Comparison of ENCODE assay signal across 12 mouse cellular contexts in genomic region chr11:78346326-78347069, GRCm38 (mm10). TPM values are rescaled to one million over a fixed set of nuclear protein-coding genes. Genes with fewer than 3 reads are reported as not detected.
DNase-seq lines count a peak whose midpoint lies in the region; ATAC-seq and TF ChIP-seq lines count a peak whose summit lies in the region.
"Had no signal": no experiment of that assay in that cellular context is flagged by ENCODE, and none has a peak within 500 bp of the region (broad histone marks: within the 10 kb centered on the region; RNA-seq: fewer than 3 reads in every experiment).

No protein-coding gene starts in this region.

- ATAC-seq in lung, postnatal 0 days, result no peak
- no peak for ATAC-seq in midbrain, embryonic 13.5 days

- no peak overlapping the region for H3K4me2 ChIP-seq in lung, postnatal 0 days (replicated peaks; ENCODE audit: low read depth, low read length)
- 0 out of 2 replicates have a peak overlapping the region, but pooled peaks have one; percentile 9 for H3K4me2 ChIP-seq in midbrain, embryonic 13.5 days (replicated peaks)

- H3K27ac ChIP-seq in lung, postnatal 0 days (ENCODE audit: low read length), result peak overlapping the region; percentile 43; the same call in 1 of the 2 replicates
- peak overlapping the region; percentile 25; the same call in 1 of the 2 replicates for H3K27ac ChIP-seq in midbrain, embryonic 13.5 days

- H3K9me3 ChIP-seq in lung, postnatal 0 days (ENCODE audit: low read length), result no peaks in the 10 kb centered on the region
- no peaks in the 10 kb centered on the region for H3K9me3 ChIP-seq in midbrain, embryonic 13.5 days
- H3K9me3 ChIP-seq: forebrain, embryonic 10.5 days; G1E had no signal

- 68% methylated on average over 6 of the region's 6 CpGs for WGBS in lung, postnatal 0 days
- WGBS in midbrain, embryonic 13.5 days, result 67% methylated on average over 6 of the region's 6 CpGs

- no peak overlapping the region for H3K4me3 ChIP-seq in lung, postnatal 0 days (ENCODE audit: low read depth, low read length)
- no peak overlapping the region for H3K4me3 ChIP-seq in midbrain, embryonic 13.5 days (replicated peaks)
- H3K4me3 ChIP-seq: forebrain, embryonic 10.5 days; layer of hippocampus, adult 2 months had no signal

- peaks cover 22% of the 10 kb centered on the region for H3K4me1 ChIP-seq in lung, postnatal 0 days (ENCODE audit: insufficient read depth, low read depth, low read length)
- peaks cover 39% of the 10 kb centered on the region for H3K4me1 ChIP-seq in midbrain, embryonic 13.5 days (replicated peaks)

- no peaks in the 10 kb centered on the region for H3K27me3 ChIP-seq in lung, postnatal 0 days (replicated peaks; ENCODE audit: insufficient read depth, low read length)
- H3K27me3 ChIP-seq in midbrain, embryonic 13.5 days, result no peaks in the 10 kb centered on the region

- H3K9ac ChIP-seq in lung, postnatal 0 days (replicated peaks; ENCODE audit: low read depth), result no peak overlapping the region
- H3K9ac ChIP-seq in midbrain, embryonic 13.5 days (replicated peaks), result no peak overlapping the region

- TF ChIP-seq CTCF in lung, postnatal 0 days (IDR thresholded peaks at IDR 0.05), result no peak
- no peak for TF ChIP-seq CTCF in brain, embryonic 14.5 days (IDR thresholded peaks at IDR 0.05; ENCODE audit: borderline replicate concordance, extremely low read depth, insufficient read depth, insufficient read length)

- H3K36me3 ChIP-seq in lung, postnatal 0 days (ENCODE audit: insufficient read depth, low read length), result no peaks in the 10 kb centered on the region
- H3K36me3 ChIP-seq in midbrain, embryonic 13.5 days, result peaks cover 21% of the 10 kb centered on the region

- no peak for TF ChIP-seq EP300 in lung, postnatal 0 days (IDR thresholded peaks at IDR 0.05)

- TF ChIP-seq POLR2A in brain, embryonic 14.5 days (IDR thresholded peaks at IDR 0.05; ENCODE audit: borderline replicate concordance, extremely low read depth, insufficient read depth, insufficient read length, poor library complexity, severe bottlenecking), result no peak

- peak; percentile 26 for DNase-seq in cerebellum, adult 9-10 months
- DNase-seq in cerebellum, postnatal 10 days, result no peak
- DNase-seq in lung, postnatal 0 days (ENCODE audit: low spot score), result no peak
- DNase-seq in lung, adult 18-20 months, result no peak
- DNase-seq in brain, embryonic 14.5 days (ENCODE audit: low read depth), result peak; percentile 33
- DNase-seq in thymus, postnatal 14 days, result no peak
- no peak for DNase-seq in frontal cortex, postnatal 14 days (ENCODE audit: low spot score in 2 of 2)

RNA-seq across cellular contexts. Expression of gene Unc119, which starts 3.2 kb away (rescaled TPM):
- polyA plus RNA-seq in lung, postnatal 0 days (2015; fragmentation: Nextera tagmentation; extraction: Ambion mirVana), result 35.6 and 37.5 TPM in 2 replicates
- 137 and 174 TPM in 2 replicates for polyA plus RNA-seq in brain, embryonic 14.5 days (2012; rRNA removed)
- 69.1 and 75.4 TPM in 2 replicates for polyA plus RNA-seq in midbrain, embryonic 13.5 days (2015; fragmentation: Nextera tagmentation; extraction: Ambion mirVana)

RNA-seq across cellular contexts. Expression of gene Pigs, which starts 18.3 kb away (rescaled TPM):
- polyA plus RNA-seq in lung, postnatal 0 days (2015; fragmentation: Nextera tagmentation; extraction: Ambion mirVana), result 47.2 and 49.2 TPM in 2 replicates
- polyA plus RNA-seq in brain, embryonic 14.5 days (2012; rRNA removed), result 75.3 and 81.7 TPM in 2 replicates
- polyA plus RNA-seq in midbrain, embryonic 13.5 days (2015; fragmentation: Nextera tagmentation; extraction: Ambion mirVana), result 60.9 and 66.6 TPM in 2 replicates

RNA-seq across cellular contexts. Expression of gene Aldoc, which starts 23.7 kb away (rescaled TPM):
- polyA plus RNA-seq in lung, postnatal 0 days (2015; fragmentation: Nextera tagmentation; extraction: Ambion mirVana), result 12.2 and 12.7 TPM in 2 replicates
- 126 and 134 TPM in 2 replicates for polyA plus RNA-seq in brain, embryonic 14.5 days (2012; rRNA removed)
- polyA plus RNA-seq in midbrain, embryonic 13.5 days (2015; fragmentation: Nextera tagmentation; extraction: Ambion mirVana), result 26.3 and 28.3 TPM in 2 replicates

RNA-seq across cellular contexts. Expression of gene Foxn1, which starts 39.9 kb away (rescaled TPM):
- not detected in 2 replicates for polyA plus RNA-seq in lung, postnatal 0 days (2015; fragmentation: Nextera tagmentation; extraction: Ambion mirVana)
- 0.03 TPM in 2 replicates for polyA plus RNA-seq in brain, embryonic 14.5 days (2012; rRNA removed)
- polyA plus RNA-seq in midbrain, embryonic 13.5 days (2015; fragmentation: Nextera tagmentation; extraction: Ambion mirVana), result not detected in 2 replicates
- polyA plus RNA-seq: activated CD4-positive, CD25-positive, alpha-beta regulatory T cell, adult 4 months; forebrain, embryonic 10.5 days; G1E had no signal

RNA-seq across cellular contexts. Expression of gene Spag5, which starts 45.2 kb away (rescaled TPM):
- 1.4 and 2.5 TPM in 2 replicates for polyA plus RNA-seq in lung, postnatal 0 days (2015; fragmentation: Nextera tagmentation; extraction: Ambion mirVana)
- 22.0 and 42.0 TPM in 2 replicates for polyA plus RNA-seq in brain, embryonic 14.5 days (2012; rRNA removed)
- polyA plus RNA-seq in midbrain, embryonic 13.5 days (2015; fragmentation: Nextera tagmentation; extraction: Ambion mirVana), result 17.3 and 20.7 TPM in 2 replicates

Comparison
In these comparisons a context has a peak if more than half of its experiments do, and no peak if none do; other contexts are left out.
1. DNase-seq: peak in cerebellum, adult 9-10 months (single experiment) and brain, embryonic 14.5 days (single experiment); none in cerebellum, postnatal 10 days (0 of 2), lung, postnatal 0 days (single experiment), lung, adult 18-20 months (0 of 2), thymus, postnatal 14 days (single experiment) and frontal cortex, postnatal 14 days (0 of 2).